18 mouse cellular contexts compared by ENCODE assay signal in the genomic region with DNA sequence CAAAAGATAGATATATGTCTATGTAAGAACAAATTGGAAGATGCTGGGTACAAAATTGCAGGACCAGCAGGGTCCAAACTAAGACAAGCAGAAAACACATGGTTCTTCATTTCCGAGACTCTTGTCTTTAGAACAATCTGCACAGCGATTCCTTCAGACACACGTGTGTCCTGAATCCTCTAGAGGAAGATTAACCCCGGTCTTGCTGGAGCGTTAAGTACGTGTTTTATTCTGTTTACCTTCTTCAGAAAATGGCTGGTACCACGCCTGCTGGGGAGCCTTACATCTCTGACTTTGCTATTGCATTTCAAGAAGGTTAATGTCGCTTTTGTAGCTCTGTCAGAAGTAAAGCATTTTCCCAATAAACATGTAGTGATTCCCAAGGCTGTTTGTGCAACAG.
DNase-seq lines count a peak whose midpoint lies in the region; ATAC-seq and TF ChIP-seq lines count a peak whose summit lies in the region.
"Had no signal": no experiment of that assay in that cellular context is flagged by ENCODE, and none has a peak within 500 bp of the region (broad histone marks: within the 10 kb centered on the region; RNA-seq: fewer than 3 reads in every experiment).

No protein-coding gene starts in this region.

- intact Hi-C loops in left cerebral cortex, adult 2 months (cut with DNase I): no loop called here
- intact Hi-C loops in left cerebral cortex, postnatal 10 days (cut with DNase I): loop anchor here (5.0 kb wide), 1 partner anchor 121 kb away; no protein-coding TSS in a partner anchor

- WGBS in hindbrain, embryonic 12.5 days: 27% methylated on average over 8 of the region's 8 CpGs
- WGBS in midbrain, embryonic 13.5 days: 20% methylated on average over 8 of the region's 8 CpGs
- WGBS in kidney, adult 2 months: 53% methylated on average over 8 of the region's 8 CpGs
- WGBS in heart, embryonic 11.5 days (ENCODE audit: insufficient replicate concordance): 68% methylated on average over 8 of the region's 8 CpGs
- WGBS in liver, embryonic 11.5 days: 65% methylated on average over 8 of the region's 8 CpGs

- TF ChIP-seq POLR2A in kidney, adult 2 months (IDR thresholded peaks at IDR 0.05; ENCODE audit: low read depth, low read length): no peak

- H3K4me2 ChIP-seq in hindbrain, embryonic 12.5 days (replicated peaks): peak overlapping the region; percentile 38
- peak overlapping the region; percentile 36 for H3K4me2 ChIP-seq in midbrain, embryonic 13.5 days (replicated peaks)
- H3K4me2 ChIP-seq in heart, embryonic 11.5 days: no peak overlapping the region
- H3K4me2 ChIP-seq in liver, embryonic 11.5 days: no peak overlapping the region
- H3K4me2 ChIP-seq: limb, embryonic 15.5 days had no signal

- H3K27me3 ChIP-seq in hindbrain, embryonic 12.5 days: no peaks in the 10 kb centered on the region
- H3K27me3 ChIP-seq in midbrain, embryonic 13.5 days: 0 out of 2 replicates have a peak, but pooled peaks cover 2% of the 10 kb centered on the region
- H3K27me3 ChIP-seq in kidney, adult 2 months (replicated peaks; ENCODE audit: control insufficient read depth, insufficient read depth, low read length): no peaks in the 10 kb centered on the region
- no peaks in the 10 kb centered on the region for H3K27me3 ChIP-seq in heart, embryonic 11.5 days (ENCODE audit: control insufficient read depth, insufficient read depth, low read length)
- H3K27me3 ChIP-seq in liver, embryonic 11.5 days (replicated peaks; ENCODE audit: control insufficient read depth, insufficient read depth, low read length): no peaks in the 10 kb centered on the region
- H3K27me3 ChIP-seq: CH12.LX; limb, embryonic 15.5 days had no signal

- 0 out of 2 replicates have a peak overlapping the region, but pooled peaks have one; percentile 15 for H3K9ac ChIP-seq in hindbrain, embryonic 12.5 days
- H3K9ac ChIP-seq in midbrain, embryonic 13.5 days (replicated peaks): no peak overlapping the region
- H3K9ac ChIP-seq in heart, embryonic 11.5 days (ENCODE audit: low read depth, low read length): no peak overlapping the region
- H3K9ac ChIP-seq in liver, embryonic 11.5 days (ENCODE audit: low read depth, low read length): no peak overlapping the region
- H3K9ac ChIP-seq: limb, embryonic 15.5 days had no signal

- ATAC-seq in hindbrain, embryonic 12.5 days (ENCODE audit: low FRiP score): no peak
- no peak for ATAC-seq in midbrain, embryonic 13.5 days
- ATAC-seq in heart, embryonic 11.5 days (replicated peaks; ENCODE audit: insufficient number of reproducible peaks, low FRiP score, low TSS enrichment): no peak
- no peak for ATAC-seq in liver, embryonic 11.5 days (replicated peaks; ENCODE audit: low FRiP score)
- ATAC-seq: intestine, embryonic 16.5 days had no signal

- no peaks in the 10 kb centered on the region for H3K9me3 ChIP-seq in hindbrain, embryonic 12.5 days (replicated peaks)
- no peaks in the 10 kb centered on the region for H3K9me3 ChIP-seq in midbrain, embryonic 13.5 days
- no peaks in the 10 kb centered on the region for H3K9me3 ChIP-seq in heart, embryonic 11.5 days (replicated peaks; ENCODE audit: control insufficient read depth, low read length)
- H3K9me3 ChIP-seq in liver, embryonic 11.5 days (ENCODE audit: control insufficient read depth, low read length): no peaks in the 10 kb centered on the region
- H3K9me3 ChIP-seq: limb, embryonic 15.5 days had no signal

- TF ChIP-seq CTCF in left cerebral cortex, adult 2 months (IDR thresholded peaks at IDR 0.05): no peak
- TF ChIP-seq CTCF in kidney, adult 2 months (conservative IDR thresholded peaks at IDR 0.05; ENCODE audit: insufficient read depth, insufficient read length, low read depth, low read length): no peak

- H3K4me3 ChIP-seq in left cerebral cortex, adult 2 months: peak overlapping the region; percentile 3; the same call in 1 of the 2 replicates
- H3K4me3 ChIP-seq in hindbrain, embryonic 12.5 days: peak overlapping the region; percentile 11
- H3K4me3 ChIP-seq in midbrain, embryonic 13.5 days (replicated peaks): peak overlapping the region; percentile 18
- no peak overlapping the region for H3K4me3 ChIP-seq in kidney, adult 2 months (ENCODE audit: insufficient read depth, low read depth, low read length)
- H3K4me3 ChIP-seq in heart, embryonic 11.5 days (ENCODE audit: low read depth, low read length): no peak overlapping the region
- no peak overlapping the region for H3K4me3 ChIP-seq in liver, embryonic 11.5 days (ENCODE audit: low read depth, low read length)
- H3K4me3 ChIP-seq: limb, embryonic 15.5 days had no signal

- H3K4me1 ChIP-seq in hindbrain, embryonic 12.5 days: peaks cover 32% of the 10 kb centered on the region
- H3K4me1 ChIP-seq in midbrain, embryonic 13.5 days (replicated peaks): peaks cover 53% of the 10 kb centered on the region
- H3K4me1 ChIP-seq in kidney, adult 2 months (ENCODE audit: control insufficient read depth, insufficient read depth, low read length): no peaks in the 10 kb centered on the region
- H3K4me1 ChIP-seq in heart, embryonic 11.5 days (ENCODE audit: control insufficient read depth, insufficient read depth, low read length): no peaks in the 10 kb centered on the region
- H3K4me1 ChIP-seq in liver, embryonic 11.5 days (replicated peaks; ENCODE audit: control insufficient read depth, insufficient read depth, low read length): no peaks in the 10 kb centered on the region
- H3K4me1 ChIP-seq: limb, embryonic 15.5 days had no signal

- no peak overlapping the region for H3K27ac ChIP-seq in left cerebral cortex, adult 2 months
- H3K27ac ChIP-seq in hindbrain, embryonic 12.5 days: no peak overlapping the region
- H3K27ac ChIP-seq in midbrain, embryonic 13.5 days: no peak overlapping the region
- H3K27ac ChIP-seq in kidney, adult 2 months (ENCODE audit: insufficient read depth, low read depth, low read length): no peak overlapping the region
- H3K27ac ChIP-seq in heart, embryonic 11.5 days (ENCODE audit: low read depth, low read length): no peak overlapping the region
- H3K27ac ChIP-seq in liver, embryonic 11.5 days (ENCODE audit: low read depth, low read length): no peak overlapping the region
- H3K27ac ChIP-seq: limb, embryonic 15.5 days had no signal

- no peaks in the 10 kb centered on the region for H3K36me3 ChIP-seq in hindbrain, embryonic 12.5 days
- no peaks in the 10 kb centered on the region for H3K36me3 ChIP-seq in midbrain, embryonic 13.5 days
- no peaks in the 10 kb centered on the region for H3K36me3 ChIP-seq in kidney, adult 2 months (ENCODE audit: control insufficient read depth, insufficient read depth, low read length)
- H3K36me3 ChIP-seq in heart, embryonic 11.5 days (ENCODE audit: control insufficient read depth, insufficient read depth, low read length): no peaks in the 10 kb centered on the region
- H3K36me3 ChIP-seq in liver, embryonic 11.5 days (ENCODE audit: control insufficient read depth, insufficient read depth, low read length): no peaks in the 10 kb centered on the region
- H3K36me3 ChIP-seq: limb, embryonic 15.5 days had no signal

- DNase-seq in left cerebral cortex, adult 2 months (ENCODE audit: extremely low spot score in 1 of 2, low spot score in 2 of 2): no peak
- DNase-seq in left cerebral cortex, postnatal 10 days (ENCODE audit: extremely low spot score in 1 of 2, low spot score in 2 of 2): no peak
- no peak for DNase-seq in ovary, postnatal 14 days (ENCODE audit: low spot score)
- DNase-seq in kidney, adult 2 months: no peak
- DNase-seq in liver, embryonic 11.5 days (ENCODE audit: low spot score): no peak
- DNase-seq: cerebellum, postnatal 10 days; heart, adult 18-20 months; heart, postnatal 14 days; kidney, postnatal 10 days; lung, adult 2 months; right cerebral cortex, postnatal 4 days; thymus, adult 2 months had no signal

Comparison
In these comparisons a context has a peak if more than half of its experiments do, and no peak if none do; other contexts are left out.
1. H3K4me3 ChIP-seq: peak in left cerebral cortex, adult 2 months (single experiment), hindbrain, embryonic 12.5 days (single experiment) and midbrain, embryonic 13.5 days (single experiment); none in kidney, adult 2 months (single experiment), heart, embryonic 11.5 days (single experiment) and liver, embryonic 11.5 days (single experiment).
2. H3K4me2 ChIP-seq: peak in hindbrain, embryonic 12.5 days (single experiment) and midbrain, embryonic 13.5 days (single experiment); none in heart, embryonic 11.5 days (single experiment) and liver, embryonic 11.5 days (single experiment).